Mouse (Mus musculus): ENCODE measurements around the gene Atp11b. TPM values are rescaled to one million over a fixed set of nuclear protein-coding genes. Genes with fewer than 3 reads are reported as not detected.

Gene Atp11b
- 29.8 and 33.3 TPM in 2 replicates for polyA plus RNA-seq (2014; fragmentation: Nextera tagmentation; extraction: Ambion mirVana)

- WGBS (ENCODE audit: insufficient replicate concordance) = under 1% methylated on average over 84 of the region's 114 CpGs
- no peaks in the 10 kb centered on the region for H3K27me3 ChIP-seq (ENCODE audit: control insufficient read depth, insufficient read depth, low read length)
- H3K36me3 ChIP-seq (ENCODE audit: control insufficient read depth, insufficient read depth, low read length) = no peaks in the 10 kb centered on the region
- peak within 1 kb of the TSS; percentile 94 for H3K27ac ChIP-seq (ENCODE audit: low read depth, low read length)
- ATAC-seq (replicated peaks; ENCODE audit: insufficient number of reproducible peaks, low FRiP score, low TSS enrichment) = peak; percentile 96
- H3K4me2 ChIP-seq = peak within 1 kb of the TSS; percentile 72
- no peaks in the 10 kb centered on the region for H3K9me3 ChIP-seq (replicated peaks; ENCODE audit: control insufficient read depth, low read length)
- no peaks in the 10 kb centered on the region for H3K4me1 ChIP-seq (ENCODE audit: control insufficient read depth, insufficient read depth, low read length)
- H3K4me3 ChIP-seq (ENCODE audit: low read depth, low read length) = peak within 1 kb of the TSS; percentile 89
- peak within 1 kb of the TSS; percentile 95 for H3K9ac ChIP-seq (ENCODE audit: low read depth, low read length)
Measured at GRCm38 (mm10) chr3:35753825-35754767, at the start of gene Atp11b. Gene Atp11b (plus strand): TSS chr3:35754106.

GRCm38 (mm10) chr3:35704328-35704613 is 49.6 kb upstream of the Atp11b start:
- H3K4me2 ChIP-seq = no peak overlapping the region
- no peak overlapping the region for H3K27ac ChIP-seq (ENCODE audit: low read depth, low read length)
- H3K36me3 ChIP-seq (ENCODE audit: control insufficient read depth, insufficient read depth, low read length) = no peaks in the 10 kb centered on the region
- H3K9me3 ChIP-seq (replicated peaks; ENCODE audit: control insufficient read depth, low read length) = no peaks in the 10 kb centered on the region
- H3K9ac ChIP-seq (ENCODE audit: low read depth, low read length) = 0 out of 2 replicates have a peak overlapping the region, but pooled peaks have one; percentile 10
- H3K27me3 ChIP-seq (ENCODE audit: control insufficient read depth, insufficient read depth, low read length) = no peaks in the 10 kb centered on the region
- 78% methylated on average over 4 of the region's 4 CpGs for WGBS (ENCODE audit: insufficient replicate concordance)
- ATAC-seq (replicated peaks; ENCODE audit: insufficient number of reproducible peaks, low FRiP score, low TSS enrichment) = no peak
- no peaks in the 10 kb centered on the region for H3K4me1 ChIP-seq (ENCODE audit: control insufficient read depth, insufficient read depth, low read length)
- no peak overlapping the region for H3K4me3 ChIP-seq (ENCODE audit: low read depth, low read length)

- Histone ChIP-seq H3K4me3 (ENCODE audit: low read depth, low read length) (no peak overlapping the region), H3K4me1 (ENCODE audit: control insufficient read depth, insufficient read depth, low read length) (no peaks in the 10 kb centered on the region), H3K9ac (ENCODE audit: low read depth, low read length) (no peak overlapping the region), H3K4me2 (no peak overlapping the region), H3K27ac (ENCODE audit: low read depth, low read length) (no peak overlapping the region), H3K27me3 (ENCODE audit: control insufficient read depth, insufficient read depth, low read length) (no peaks in the 10 kb centered on the region), H3K36me3 (ENCODE audit: control insufficient read depth, insufficient read depth, low read length) (no peaks in the 10 kb centered on the region), H3K9me3 (replicated peaks; ENCODE audit: control insufficient read depth, low read length) (no peaks in the 10 kb centered on the region)
- no peak for ATAC-seq (replicated peaks; ENCODE audit: insufficient number of reproducible peaks, low FRiP score, low TSS enrichment)
- 70% methylated on average over 8 of the region's 8 CpGs for WGBS (ENCODE audit: insufficient replicate concordance)
Measured at GRCm38 (mm10) chr3:35719531-35720205, 34.2 kb upstream of the Atp11b start.

- no peak overlapping the region for H3K4me2 ChIP-seq
- H3K4me1 ChIP-seq (ENCODE audit: control insufficient read depth, insufficient read depth, low read length) = no peaks in the 10 kb centered on the region
- no peak overlapping the region for H3K4me3 ChIP-seq (ENCODE audit: low read depth, low read length)
- H3K27ac ChIP-seq (ENCODE audit: low read depth, low read length) = no peak overlapping the region
- H3K9me3 ChIP-seq (replicated peaks; ENCODE audit: control insufficient read depth, low read length) = no peaks in the 10 kb centered on the region
- no peaks in the 10 kb centered on the region for H3K27me3 ChIP-seq (ENCODE audit: control insufficient read depth, insufficient read depth, low read length)
- no peaks in the 10 kb centered on the region for H3K36me3 ChIP-seq (ENCODE audit: control insufficient read depth, insufficient read depth, low read length)
- 53% methylated on average over 3 of the region's 3 CpGs for WGBS (ENCODE audit: insufficient replicate concordance)
- no peak overlapping the region for H3K9ac ChIP-seq (ENCODE audit: low read depth, low read length)
- ATAC-seq (replicated peaks; ENCODE audit: insufficient number of reproducible peaks, low FRiP score, low TSS enrichment) = no peak
Measured at GRCm38 (mm10) chr3:35720801-35721200, 33.1 kb upstream of the Atp11b start.

GRCm38 (mm10) chr3:35721818-35722446 is 32.0 kb upstream of the Atp11b start:
- Histone ChIP-seq H3K27me3 (ENCODE audit: control insufficient read depth, insufficient read depth, low read length) (no peaks in the 10 kb centered on the region), H3K4me2 (no peak overlapping the region), H3K4me1 (ENCODE audit: control insufficient read depth, insufficient read depth, low read length) (no peaks in the 10 kb centered on the region), H3K9ac (ENCODE audit: low read depth, low read length) (no peak overlapping the region), H3K4me3 (ENCODE audit: low read depth, low read length) (no peak overlapping the region), H3K36me3 (ENCODE audit: control insufficient read depth, insufficient read depth, low read length) (no peaks in the 10 kb centered on the region), H3K27ac (ENCODE audit: low read depth, low read length) (no peak overlapping the region), H3K9me3 (replicated peaks; ENCODE audit: control insufficient read depth, low read length) (no peaks in the 10 kb centered on the region)
- no peak for ATAC-seq (replicated peaks; ENCODE audit: insufficient number of reproducible peaks, low FRiP score, low TSS enrichment)
- WGBS (ENCODE audit: insufficient replicate concordance) = 65% methylated on average over 4 of the region's 4 CpGs

DNA sequence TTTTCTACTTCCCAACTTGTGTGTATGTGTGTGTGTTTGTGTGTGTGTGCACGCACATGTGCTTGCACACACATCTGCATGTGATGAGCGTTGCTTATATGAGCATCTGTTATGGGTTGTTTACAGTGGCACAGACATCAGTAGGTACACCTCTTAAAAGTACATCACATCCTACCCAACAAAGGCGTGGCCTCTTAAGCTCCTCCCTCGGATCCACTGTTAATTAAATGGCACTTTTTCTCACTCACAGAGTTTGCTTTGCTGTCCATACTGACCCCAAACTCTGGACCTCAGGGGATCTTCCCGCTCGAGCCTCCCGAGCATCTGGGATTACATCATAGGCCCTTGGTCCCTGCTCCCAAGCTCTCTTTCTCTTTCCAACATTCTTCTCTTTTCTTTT is 31.1 kb upstream of the Atp11b start:
- Histone ChIP-seq H3K9me3 (replicated peaks; ENCODE audit: control insufficient read depth, low read length) (no peaks in the 10 kb centered on the region), H3K27me3 (ENCODE audit: control insufficient read depth, insufficient read depth, low read length) (no peaks in the 10 kb centered on the region), H3K27ac (ENCODE audit: low read depth, low read length) (no peak overlapping the region), H3K9ac (ENCODE audit: low read depth, low read length) (no peak overlapping the region), H3K4me1 (ENCODE audit: control insufficient read depth, insufficient read depth, low read length) (no peaks in the 10 kb centered on the region), H3K4me3 (ENCODE audit: low read depth, low read length) (no peak overlapping the region), H3K36me3 (ENCODE audit: control insufficient read depth, insufficient read depth, low read length) (no peaks in the 10 kb centered on the region), H3K4me2 (no peak overlapping the region)
- ATAC-seq (replicated peaks; ENCODE audit: insufficient number of reproducible peaks, low FRiP score, low TSS enrichment) = no peak
- WGBS (ENCODE audit: insufficient replicate concordance) = 84% methylated on average over 7 of the region's 7 CpGs

DNA sequence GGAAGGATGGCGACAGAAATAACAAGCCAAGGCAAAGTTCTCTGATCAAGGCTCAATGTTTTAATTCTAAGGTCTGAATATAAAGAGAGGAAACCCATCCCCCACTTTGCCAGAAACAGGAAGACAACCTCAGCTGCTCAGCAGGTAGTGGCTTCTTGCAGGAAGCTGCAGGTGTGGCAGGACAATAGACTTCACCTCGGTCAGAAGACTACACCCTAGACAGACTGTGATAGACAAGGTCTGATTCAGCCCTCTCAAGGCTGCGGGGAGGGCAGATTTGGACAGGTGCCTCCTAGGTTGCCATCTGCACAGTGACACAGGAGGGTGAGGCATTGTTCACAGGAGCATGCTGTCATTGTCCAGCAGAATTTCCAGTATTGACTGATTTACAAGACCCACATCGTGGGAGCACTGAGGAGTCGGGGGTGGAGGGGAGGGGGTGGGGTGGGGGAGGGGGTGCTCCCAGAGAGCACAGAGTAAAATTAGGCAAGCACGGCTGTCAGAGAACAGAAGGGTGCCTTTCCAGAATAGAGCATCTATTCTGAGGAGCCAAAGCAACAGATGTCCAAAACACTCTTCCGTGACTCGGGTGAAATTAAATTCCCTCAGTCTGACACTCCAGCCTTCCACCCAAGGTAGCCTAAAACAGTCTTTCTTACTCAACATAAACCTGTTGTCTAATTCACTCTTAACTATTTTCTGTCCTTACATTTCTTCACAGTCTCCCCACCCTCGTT is 30.2 kb upstream of the Atp11b start:
- Histone ChIP-seq H3K27ac (ENCODE audit: low read depth, low read length) (no peak overlapping the region), H3K36me3 (ENCODE audit: control insufficient read depth, insufficient read depth, low read length) (no peaks in the 10 kb centered on the region), H3K4me3 (ENCODE audit: low read depth, low read length) (no peak overlapping the region), H3K27me3 (ENCODE audit: control insufficient read depth, insufficient read depth, low read length) (no peaks in the 10 kb centered on the region), H3K4me2 (no peak overlapping the region), H3K9ac (ENCODE audit: low read depth, low read length) (no peak overlapping the region), H3K9me3 (replicated peaks; ENCODE audit: control insufficient read depth, low read length) (no peaks in the 10 kb centered on the region), H3K4me1 (ENCODE audit: control insufficient read depth, insufficient read depth, low read length) (no peaks in the 10 kb centered on the region)
- ATAC-seq (replicated peaks; ENCODE audit: insufficient number of reproducible peaks, low FRiP score, low TSS enrichment) = no peak
- 54% methylated on average over 9 of the region's 9 CpGs for WGBS (ENCODE audit: insufficient replicate concordance)

DNA sequence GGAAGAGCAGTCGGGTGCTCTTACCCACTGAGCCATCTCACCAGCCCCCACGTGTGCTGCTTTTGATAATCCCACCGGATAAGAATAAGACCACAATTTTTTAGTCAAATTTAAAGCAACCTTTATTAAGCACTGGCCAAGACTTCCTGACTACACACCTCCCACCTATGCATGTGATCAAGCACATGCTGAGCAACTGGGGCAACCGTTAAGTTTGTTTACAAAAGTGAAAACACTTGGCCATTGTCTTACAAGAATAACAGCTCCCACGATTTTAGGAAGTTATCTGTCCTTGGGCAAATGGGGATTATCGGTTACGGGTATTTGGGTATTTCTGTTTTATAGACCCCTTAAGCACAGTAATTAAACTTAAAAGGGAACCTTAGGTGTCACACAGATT is 28.8 kb upstream of the Atp11b start:
- no peaks in the 10 kb centered on the region for H3K9me3 ChIP-seq (replicated peaks; ENCODE audit: control insufficient read depth, low read length)
- ATAC-seq (replicated peaks; ENCODE audit: insufficient number of reproducible peaks, low FRiP score, low TSS enrichment) = no peak
- no peak overlapping the region for H3K4me2 ChIP-seq
- H3K27me3 ChIP-seq (ENCODE audit: control insufficient read depth, insufficient read depth, low read length) = no peaks in the 10 kb centered on the region
- H3K4me3 ChIP-seq (ENCODE audit: low read depth, low read length) = no peak overlapping the region
- H3K27ac ChIP-seq (ENCODE audit: low read depth, low read length) = no peak overlapping the region
- no peak overlapping the region for H3K9ac ChIP-seq (ENCODE audit: low read depth, low read length)
- WGBS (ENCODE audit: insufficient replicate concordance) = 47% methylated on average over 7 of the region's 7 CpGs
- no peaks in the 10 kb centered on the region for H3K4me1 ChIP-seq (ENCODE audit: control insufficient read depth, insufficient read depth, low read length)
- H3K36me3 ChIP-seq (ENCODE audit: control insufficient read depth, insufficient read depth, low read length) = no peaks in the 10 kb centered on the region

Measured in heart, embryonic 11.5 days (tissue).